Mouse (Mus musculus) left cerebral cortex, adult 8-10 months (tissue): ENCODE data around the gene Det1. TPM values are rescaled to one million over a fixed set of nuclear protein-coding genes. Genes with fewer than 3 reads are reported as not detected.

ENCODE experiments used
- DNase-seq, 2 experiments: peaks; one replicate each; pipeline ENCODE4 v3.0.0; 2022; ENCODE audit warnings: low spot score in 2 of 2
- microRNA-seq, 2 experiments: library from miRNA; unstranded; fragments of <30 nt; microRNA quantifications; one replicate each; pipeline ENCODE4 v1.2.0; 2022
- total RNA-seq, 4 experiments: library from RNA; stranded (reverse); gene quantifications; 2 replicates each; pipeline ENCODE4 v1.2.4; 2022

Det1 gene
- total RNA-seq, 4 experiments from 2014 or later, result 6.3 to 7.1 (median 6.4) TPM

DNA sequence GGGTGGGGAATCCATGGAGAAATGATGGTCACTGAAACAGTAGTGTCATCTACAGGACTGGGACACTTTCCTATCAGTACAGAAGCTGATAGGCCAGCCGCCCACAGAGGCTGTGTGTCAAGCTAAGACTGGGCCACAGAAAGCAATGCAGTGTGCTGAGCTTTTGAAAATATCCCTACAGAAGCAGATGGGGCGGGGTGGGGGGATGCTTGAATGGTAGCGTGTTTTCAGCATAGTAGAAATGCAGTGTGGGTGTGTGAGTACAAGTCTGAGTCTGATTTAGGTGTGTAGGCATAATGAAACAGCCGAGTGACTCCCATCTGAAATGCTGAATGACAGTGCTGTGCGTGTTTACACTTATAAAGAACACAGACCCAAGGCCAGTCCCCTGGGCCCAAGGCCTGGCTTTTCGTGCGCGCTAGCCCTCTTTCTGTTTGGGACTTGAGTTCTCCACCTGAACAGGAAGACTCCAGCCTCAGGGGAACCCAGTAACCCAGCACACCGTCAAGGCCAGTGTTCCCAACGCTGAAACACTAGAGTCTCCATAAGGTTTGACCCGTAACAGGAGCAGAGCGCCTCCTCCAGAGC is 59.2 kb downstream of the Det1 start:
- no peak for DNase-seq

GRCm38 (mm10) chr7:78785906-78786305 is 61.2 kb downstream of the Det1 start:
- no peak for DNase-seq

GRCm38 (mm10) chr7:78782639-78783581 is 64.2 kb downstream of the Det1 start, which contains the start of the genes Mrps11 and Mrpl46:
Gene Mrps11, plus strand, starts transcription at chr7:78783119.
Gene Mrpl46, minus strand, starts transcription at chr7:78783531.
- peak; percentile 76 for DNase-seq

DNA sequence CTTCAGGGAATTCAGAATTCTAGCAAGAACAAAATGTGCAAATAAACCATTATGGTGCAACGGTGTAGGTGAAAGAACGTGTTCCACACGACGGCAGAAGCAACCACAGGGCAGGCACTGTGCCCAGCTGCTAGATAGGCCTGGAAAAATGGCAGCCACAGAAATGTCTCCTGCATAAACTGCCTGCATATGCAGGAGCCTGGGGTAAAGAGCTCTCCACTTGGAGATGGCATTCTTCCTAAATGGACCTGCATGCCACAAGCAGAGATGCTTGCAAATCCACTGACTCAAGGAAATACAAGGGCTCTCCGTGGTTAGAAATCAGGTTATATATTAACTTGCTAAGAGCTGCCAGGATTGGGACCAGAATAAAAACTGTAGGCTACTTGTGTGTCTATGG is 68.3 kb downstream of the Det1 start:
- no peak for DNase-seq

Small RNA genes lying within 50 kb of the gene (microRNA-seq; reads per million reads assigned to microRNA genes)
- gene Mir7-2, result 129 to 134 reads per million in 2 experiments

Other genes with a start within 250 kb of the Det1 start
- gene Ntrk3, start 109.3 kb downstream of the Det1 start, total RNA-seq, result 100 to 1,000 TPM; 128 to 161 (median 134) TPM
- 10 to 100 TPM; 35.1 to 41.1 (median 35.9) TPM for gene Mrps11, start 64.1 kb downstream of the Det1 start, total RNA-seq
- 10 to 100 TPM; 33.7 to 37.8 (median 35.1) TPM for gene Mrpl46, start 63.7 kb downstream of the Det1 start, total RNA-seq
- 10 to 100 TPM; 20.1 to 24.7 (median 21.9) TPM for gene Aen, start 48.6 kb upstream of the Det1 start, total RNA-seq
- 1 to 10 TPM in 2 of 4 experiments, under 1 TPM in 1, not detected in 1; 0.57 to 1.5 (median 1.1) TPM for gene Isg20, start 66.2 kb upstream of the Det1 start, total RNA-seq
- 1 to 10 TPM; 3.7 to 4.7 (median 4.4) TPM for gene Acan, start 206.2 kb upstream of the Det1 start, total RNA-seq